Mouse (Mus musculus) CD8-positive naive resting alpha-beta T cell, adult 2 months (primary cell): ENCODE data around the gene Gfral.
"Not testable (repeated sequence)": the region's sequence is repeated elsewhere in the genome, so short reads cannot be mapped to it uniquely, and the experiment has no call there.

ENCODE experiments used
- DNase-seq, 2 experiments: peaks; one replicate each; pipeline ENCODE4 v3.0.0; 2022; ENCODE audit warnings: low read depth in 2 of 2, low spot score in 2 of 2

The Gfral gene

DNA sequence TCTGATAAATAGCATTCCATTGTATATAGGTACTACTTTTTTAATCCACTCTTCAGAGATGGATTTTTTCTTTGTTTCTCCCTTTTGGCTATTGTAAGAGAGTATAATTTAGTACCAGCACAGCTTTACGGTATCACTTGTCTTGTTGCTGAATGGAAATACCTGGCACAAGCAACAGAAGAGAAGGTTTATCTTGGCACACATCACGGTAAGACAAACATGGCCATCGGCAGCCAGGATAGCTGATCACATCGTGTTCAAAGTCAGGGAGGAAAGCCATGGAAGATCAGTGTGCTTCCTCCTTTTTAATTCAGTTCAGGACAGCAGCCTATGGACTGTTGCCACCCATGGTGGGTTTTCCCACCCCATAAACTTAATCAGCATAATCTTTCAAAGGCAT, 89.2 kb downstream of the Gfral start:
- DNase-seq: no peak

DNA sequence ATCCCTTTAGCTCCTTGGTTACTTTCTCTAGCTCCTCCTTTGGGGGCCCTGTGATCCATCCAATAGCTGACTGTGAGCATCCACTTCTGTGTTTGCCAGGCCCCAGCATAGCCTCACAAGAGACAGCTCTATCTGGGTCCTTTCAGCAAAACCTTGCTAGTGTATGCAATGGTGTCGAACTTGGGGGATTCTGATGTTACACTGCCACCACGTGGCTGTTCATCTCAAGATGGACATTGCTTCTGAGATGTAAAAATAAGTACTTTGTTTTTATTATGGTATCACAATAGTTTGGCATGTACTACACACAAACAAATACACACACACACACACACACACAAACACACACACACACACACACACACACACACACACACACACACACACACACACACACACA, 90.6 kb downstream of the Gfral start:
- DNase-seq: not testable (repeated sequence)
